Mouse (Mus musculus): ENCODE results near the gene Tmem102. TPM values are rescaled to one million over a fixed set of nuclear protein-coding genes. Genes with fewer than 3 reads are reported as not detected.
A peak's percentile ranks its signal among the peaks of the same experiment; 100 is the strongest.

Gene Tmem102
- total RNA-seq, 4 experiments from 2014 or later = 0.16 to 0.20 TPM; not detected in 2

DNA sequence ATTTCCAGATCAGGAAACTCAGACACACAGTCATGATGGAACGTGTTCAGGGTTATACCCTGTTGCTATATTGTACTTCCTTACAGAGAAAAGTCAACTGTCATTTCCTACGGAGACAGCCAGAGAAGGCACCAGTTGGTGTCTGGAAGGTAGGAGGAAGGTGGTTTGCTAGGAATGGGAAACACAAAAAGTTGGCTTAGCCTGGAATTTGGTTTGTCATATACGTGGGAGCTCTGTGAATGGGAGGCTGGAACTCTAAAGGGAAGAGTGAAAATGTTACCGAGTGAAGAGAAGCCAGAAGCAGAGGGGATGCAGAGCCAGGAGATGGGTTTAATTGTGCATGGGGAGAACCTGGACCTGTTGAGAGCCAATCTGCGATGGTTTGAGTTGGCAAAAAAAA, 14.0 kb downstream of the Tmem102 start:
- DNase-seq (ENCODE audit: low spot score in 2 of 2) = no peak

- DNase-seq (ENCODE audit: low spot score in 2 of 2) = no peak
Observed at GRCm38 (mm10) chr11:69789431-69789830, 16.0 kb downstream of the Tmem102 start.

DNA sequence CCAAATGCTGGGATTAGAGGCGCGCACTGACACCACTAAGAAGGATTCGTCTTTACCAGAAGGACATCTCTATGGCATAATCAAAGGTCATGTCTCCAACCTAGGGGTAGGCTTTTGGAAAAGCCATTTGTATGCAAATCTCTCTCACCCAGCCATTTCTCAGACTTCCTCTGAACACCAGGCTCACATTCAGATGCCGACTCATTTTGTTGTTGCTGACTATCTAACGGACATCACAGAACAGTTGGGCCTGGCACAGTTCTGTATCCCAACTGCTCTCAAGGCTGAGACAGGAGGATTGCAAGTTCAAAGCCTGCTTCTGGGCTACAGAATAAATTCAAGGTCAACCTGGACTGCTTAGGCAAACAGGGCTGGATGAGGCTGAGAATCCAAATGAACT, 18.1 kb downstream of the Tmem102 start:
- DNase-seq (ENCODE audit: low spot score in 2 of 2) = no peak

DNA sequence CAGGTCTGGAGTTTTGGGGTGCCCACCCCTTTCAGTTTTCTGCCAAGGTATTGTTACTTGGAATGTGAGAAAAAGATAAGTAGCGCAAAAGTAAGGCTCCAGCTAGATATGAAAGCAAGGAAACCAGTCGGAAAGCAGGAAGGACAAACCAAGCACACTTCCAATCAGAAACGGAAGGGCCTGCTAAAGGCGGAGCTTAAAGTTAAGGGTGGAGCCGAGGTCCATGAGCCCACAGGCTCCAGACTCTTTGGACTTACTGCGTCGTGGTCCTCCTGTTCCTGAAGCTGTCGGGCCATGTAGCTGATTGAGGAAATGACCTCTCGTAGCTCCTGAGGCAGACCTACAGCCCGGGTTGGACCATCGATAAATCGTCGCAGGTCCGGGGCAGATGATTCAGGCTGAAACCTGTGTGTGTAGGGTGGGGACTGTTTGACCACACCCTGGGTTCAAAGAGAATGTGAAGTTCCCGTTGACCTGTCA, 20.6 kb downstream of the Tmem102 start:
- DNase-seq (ENCODE audit: low spot score in 2 of 2) = no peak

DNA sequence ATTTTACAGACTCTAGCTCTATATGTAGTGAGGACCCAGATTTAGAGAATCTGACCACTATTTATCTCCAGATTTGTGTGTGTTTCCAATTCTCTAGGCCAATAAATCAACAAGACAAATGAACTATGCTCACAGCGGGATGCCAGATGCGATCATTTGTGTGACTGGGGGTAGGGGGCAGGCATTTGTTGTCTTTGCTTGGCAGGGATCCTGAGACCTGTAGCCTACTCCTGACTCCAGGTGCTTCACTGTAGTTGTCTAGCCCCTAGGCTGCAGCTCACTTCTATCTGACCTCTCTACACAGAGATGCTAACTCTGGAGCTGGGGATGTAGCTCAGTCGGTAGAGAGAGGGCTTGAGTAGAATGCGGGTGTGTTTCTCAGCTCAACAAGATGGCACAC, 23.6 kb downstream of the Tmem102 start:
- DNase-seq (ENCODE audit: low spot score in 2 of 2) = no peak

- DNase-seq (ENCODE audit: low spot score in 2 of 2) = no peak
Observed at GRCm38 (mm10) chr11:69778985-69779384, 26.4 kb downstream of the Tmem102 start.

DNA sequence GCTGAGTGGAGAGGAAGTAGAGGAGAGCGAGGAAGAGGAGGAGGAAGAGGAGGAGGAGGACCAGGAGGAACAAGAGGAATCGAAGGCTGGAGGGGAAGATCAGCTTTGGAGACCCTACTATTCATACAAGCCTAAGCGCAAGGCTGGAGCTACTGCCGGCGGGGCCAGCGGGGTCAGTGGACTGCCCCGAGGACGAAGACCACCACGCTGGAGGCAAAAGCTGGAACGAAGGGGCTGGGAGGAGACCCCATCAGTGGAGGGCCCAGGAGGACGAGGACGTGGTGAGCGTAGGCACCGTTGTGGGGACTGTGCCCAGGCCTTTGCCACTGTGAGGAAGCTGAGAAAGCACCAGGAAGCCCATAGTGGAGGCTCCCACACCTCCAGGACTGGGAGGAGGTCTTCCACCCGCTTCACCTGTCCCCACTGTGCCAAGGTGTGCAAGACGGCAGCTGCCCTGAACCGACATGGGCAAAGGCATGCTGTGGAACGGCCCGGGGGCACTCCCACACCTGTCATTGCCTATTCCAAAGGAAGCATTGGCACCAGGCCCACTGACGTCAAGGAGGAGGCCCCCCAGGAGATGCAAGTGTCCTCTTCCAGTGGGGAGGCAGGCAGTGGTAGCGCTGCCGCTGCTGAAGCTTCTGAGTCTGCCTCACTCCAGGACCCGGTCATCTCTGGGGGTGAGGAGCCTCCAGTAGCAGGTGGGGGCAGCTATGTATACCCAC, 27.0 kb downstream of the Tmem102 start:
- DNase-seq (ENCODE audit: low spot score in 2 of 2) = no peak

DNA sequence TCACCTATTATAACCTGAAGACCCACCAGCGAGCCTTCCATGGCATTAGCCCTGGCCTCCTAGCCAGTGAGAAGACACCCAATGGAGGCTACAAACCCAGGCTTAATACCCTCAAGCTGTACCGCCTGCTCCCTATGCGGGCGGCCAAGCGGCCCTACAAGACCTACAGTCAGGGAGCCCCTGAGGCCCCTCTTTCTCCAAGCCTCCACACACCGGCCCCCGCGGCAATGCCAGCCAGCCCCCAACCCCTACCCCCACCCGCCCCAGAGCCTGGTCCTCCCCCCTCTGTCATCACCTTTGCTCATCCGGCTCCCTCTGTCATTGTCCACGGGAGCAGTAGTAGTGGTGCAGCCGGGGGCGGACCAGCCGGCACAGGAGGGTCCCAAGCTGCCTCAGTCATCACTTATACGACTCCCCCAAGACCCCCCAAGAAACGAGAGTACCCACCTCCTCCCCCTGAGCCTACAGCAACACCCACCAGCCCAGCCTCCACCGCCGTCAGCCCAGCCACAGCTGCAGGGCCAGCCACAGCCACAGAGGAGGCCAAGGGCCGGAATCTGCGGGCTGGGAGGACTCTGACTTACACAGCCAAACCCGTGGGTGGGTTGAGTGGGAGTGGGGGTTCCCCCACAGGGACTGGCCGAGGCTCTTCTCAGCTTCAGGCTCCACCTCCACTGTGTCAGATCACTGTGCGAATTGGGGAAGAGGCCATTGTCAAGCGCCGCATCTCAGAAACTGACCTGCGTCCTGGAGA, 27.7 kb downstream of the Tmem102 start:
- DNase-seq (ENCODE audit: low spot score in 2 of 2) = no peak

- DNase-seq (ENCODE audit: low spot score in 2 of 2) = no peak
Observed at GRCm38 (mm10) chr11:69776488-69776887, 28.9 kb downstream of the Tmem102 start.

DNA sequence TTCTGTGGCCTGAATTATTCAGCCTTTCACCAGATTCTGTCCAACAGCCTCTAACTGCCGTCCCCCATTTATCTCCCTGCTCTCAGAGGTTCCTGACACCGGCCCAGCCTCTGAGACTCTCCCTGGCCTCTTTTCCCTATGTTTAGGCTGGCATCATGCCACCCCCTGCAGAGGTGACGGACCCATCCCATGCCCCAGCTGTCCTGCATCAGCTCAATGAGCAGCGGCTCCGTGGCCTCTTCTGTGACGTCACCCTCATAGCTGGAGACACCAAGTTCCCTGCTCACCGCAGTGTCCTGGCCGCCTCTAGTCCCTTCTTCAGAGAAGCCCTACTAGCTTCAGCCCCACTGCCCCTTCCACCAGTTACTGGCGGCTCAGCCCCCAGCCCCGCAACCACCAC, 29.7 kb downstream of the Tmem102 start:
- no peak for DNase-seq (ENCODE audit: low spot score in 2 of 2)

DNA sequence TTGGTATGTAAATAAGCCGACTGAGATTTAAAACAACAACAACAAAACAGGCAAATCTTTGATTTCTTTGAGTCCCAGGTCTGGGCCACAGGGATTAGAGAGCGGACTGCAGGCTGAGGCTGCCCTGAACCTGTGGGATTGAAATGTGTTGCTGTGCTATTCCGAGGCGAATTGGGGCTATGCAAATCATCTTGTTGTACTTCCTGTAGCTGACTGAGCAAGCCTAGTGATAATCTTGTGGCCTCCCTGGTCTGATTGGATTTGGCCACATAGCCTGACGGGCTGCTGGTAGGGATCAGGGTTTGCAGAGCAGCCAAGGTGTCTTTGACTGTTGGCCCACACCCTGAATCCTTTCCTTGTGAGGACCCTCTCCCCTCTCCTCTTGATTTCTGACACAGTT, 30.5 kb downstream of the Tmem102 start:
- DNase-seq (ENCODE audit: low spot score in 2 of 2) = no peak

- no peak for DNase-seq (ENCODE audit: low spot score in 2 of 2)
Observed at GRCm38 (mm10) chr11:69767625-69767909, 37.9 kb downstream of the Tmem102 start.

DNA sequence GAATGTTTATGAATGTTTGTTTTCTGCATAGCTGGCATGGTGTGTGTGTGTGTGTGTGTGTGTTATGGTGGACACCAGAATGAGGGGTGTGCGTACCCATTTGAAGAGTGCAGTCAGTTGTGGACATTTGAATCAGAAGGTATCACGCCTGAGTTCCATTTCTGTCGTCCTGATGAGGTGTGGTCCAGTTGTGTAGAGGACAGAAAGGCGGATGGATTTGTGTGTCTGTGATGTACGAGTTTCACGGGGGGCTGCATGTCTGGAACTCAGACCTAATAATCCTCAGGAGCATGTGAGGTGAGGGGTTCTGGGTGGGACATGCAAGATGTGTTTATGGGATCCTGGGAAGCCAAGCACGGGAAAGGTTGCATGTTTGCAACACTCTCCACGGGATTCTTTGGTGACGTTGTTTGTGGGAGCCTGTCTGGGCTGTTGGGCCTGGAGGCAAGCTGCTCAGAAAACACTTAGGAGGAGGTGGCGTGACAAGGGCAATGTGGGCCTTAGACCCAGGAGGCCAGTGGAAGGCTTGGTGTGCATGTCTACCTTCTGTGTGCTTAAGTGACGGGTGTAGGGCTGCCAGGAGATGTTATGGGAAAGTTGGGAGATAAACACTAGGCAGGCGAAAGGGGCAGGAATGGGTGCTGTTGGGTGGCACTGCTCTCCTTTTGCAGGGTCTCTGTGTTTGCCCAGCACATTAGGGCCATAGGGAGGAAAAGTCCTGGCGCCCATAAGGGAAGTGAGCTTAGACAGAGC, 38.4 kb downstream of the Tmem102 start:
- no peak for DNase-seq (ENCODE audit: low spot score in 2 of 2)

DNA sequence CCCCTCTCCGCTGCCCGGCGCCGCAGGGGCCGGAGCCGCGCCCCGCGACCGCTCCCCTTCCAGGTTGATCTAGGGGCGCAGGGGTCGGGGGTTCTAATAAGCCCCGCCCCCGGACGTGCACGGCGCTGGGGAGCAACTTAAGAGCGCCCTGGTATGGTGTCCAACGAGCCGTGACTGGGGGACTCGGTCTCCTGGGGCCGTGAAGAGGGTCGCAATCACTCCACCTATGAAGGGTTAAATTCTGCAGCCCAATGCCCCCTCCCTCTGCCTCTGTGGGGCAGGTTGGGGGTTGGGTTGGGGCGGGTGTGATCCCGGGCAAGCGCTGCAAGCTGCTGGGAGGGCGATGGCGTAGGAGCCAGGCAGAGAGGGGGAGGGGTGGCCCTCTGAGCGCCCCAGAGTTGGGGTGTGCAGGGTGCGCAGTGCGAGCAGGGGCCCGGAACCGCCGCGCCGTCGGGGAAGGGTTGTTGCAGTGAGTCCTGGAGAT, 39.3 kb downstream of the Tmem102 start:
- DNase-seq (ENCODE audit: low spot score in 2 of 2) = peak in 1 of 2 experiments; percentile 73

GRCm38 (mm10) chr11:69765221-69766125, 40.0 kb downstream of the Tmem102 start, which contains the start of gene Zbtb4:
Gene Zbtb4 (plus strand): TSS chr11:69765912.
- DNase-seq (ENCODE audit: low spot score in 2 of 2) = no peak

DNA sequence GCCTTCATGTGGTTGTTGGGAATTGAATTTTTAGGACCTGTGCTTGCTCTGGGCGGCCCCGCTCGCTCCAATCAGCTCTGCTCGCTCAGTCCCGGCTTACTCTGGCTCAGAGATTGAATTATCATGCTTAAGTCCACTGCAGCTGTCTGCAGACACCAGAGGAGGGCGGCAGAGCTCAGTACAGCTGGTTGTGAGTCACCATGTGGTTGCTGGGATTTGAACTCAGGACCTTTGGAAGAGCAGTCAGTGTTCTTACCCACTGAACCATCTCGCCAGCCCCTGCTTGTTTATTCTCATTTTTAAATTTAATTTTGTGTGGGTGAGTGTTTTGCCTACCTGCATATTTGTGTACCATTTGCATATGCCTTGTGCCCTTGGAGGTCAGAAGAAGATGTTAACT, 41.9 kb downstream of the Tmem102 start:
- no peak for DNase-seq (ENCODE audit: low spot score in 2 of 2)

- no peak for DNase-seq (ENCODE audit: low spot score in 2 of 2)
Observed at GRCm38 (mm10) chr11:69761868-69762267, 43.6 kb downstream of the Tmem102 start, which contains the start of gene Slc35g3. Gene Slc35g3 (minus strand): TSS chr11:69761968.

DNA sequence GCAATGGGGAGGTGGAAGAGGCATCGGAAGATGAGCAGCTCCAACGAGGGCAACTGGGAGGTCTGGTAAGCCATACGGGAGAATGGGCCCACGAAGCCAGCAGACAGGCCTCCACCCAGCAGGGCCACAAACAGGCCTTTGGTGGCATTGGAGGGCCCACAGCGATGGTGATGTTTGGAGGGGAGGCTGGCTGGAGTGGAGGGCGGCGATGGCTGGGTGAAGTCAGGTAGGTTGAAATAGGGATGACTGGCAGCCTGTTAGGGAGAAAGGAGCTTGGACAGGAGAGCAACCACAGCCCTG, 44.6 kb downstream of the Tmem102 start:
- no peak for DNase-seq (ENCODE audit: low spot score in 2 of 2)

GRCm38 (mm10) chr11:69760160-69760900, 45.1 kb downstream of the Tmem102 start:
- DNase-seq (ENCODE audit: low spot score in 2 of 2) = no peak

- DNase-seq (ENCODE audit: low spot score in 2 of 2) = peak; percentile 80 to 88
Observed at GRCm38 (mm10) chr11:69758971-69759721, 46.3 kb downstream of the Tmem102 start.
